Mouse (Mus musculus): ENCODE measurements around the gene Anks3. TPM values are rescaled to one million over a fixed set of nuclear protein-coding genes. Genes with fewer than 3 reads are reported as not detected.

Gene Anks3
- polyA plus RNA-seq, 1 experiment from 2014 or later, result 68.2 TPM

- no peak for ATAC-seq (ENCODE audit: low FRiP score, low read depth)
- H3K27me3 ChIP-seq, result no peaks in the 10 kb centered on the region
- H3K9me3 ChIP-seq, result no peaks in the 10 kb centered on the region
- H3K4me3 ChIP-seq, result no peak overlapping the region
- H3K9ac ChIP-seq (replicated peaks), result no peak overlapping the region
- H3K27ac ChIP-seq (replicated peaks), result no peak overlapping the region
- 81% methylated on average over 4 of the region's 4 CpGs for WGBS
- H3K36me3 ChIP-seq, result no peaks in the 10 kb centered on the region
- no peaks in the 10 kb centered on the region for H3K4me1 ChIP-seq
- no peak overlapping the region for H3K4me2 ChIP-seq (replicated peaks)
Measured at GRCm38 (mm10) chr16:4993276-4993675, 29.3 kb upstream of the Anks3 start.

DNA sequence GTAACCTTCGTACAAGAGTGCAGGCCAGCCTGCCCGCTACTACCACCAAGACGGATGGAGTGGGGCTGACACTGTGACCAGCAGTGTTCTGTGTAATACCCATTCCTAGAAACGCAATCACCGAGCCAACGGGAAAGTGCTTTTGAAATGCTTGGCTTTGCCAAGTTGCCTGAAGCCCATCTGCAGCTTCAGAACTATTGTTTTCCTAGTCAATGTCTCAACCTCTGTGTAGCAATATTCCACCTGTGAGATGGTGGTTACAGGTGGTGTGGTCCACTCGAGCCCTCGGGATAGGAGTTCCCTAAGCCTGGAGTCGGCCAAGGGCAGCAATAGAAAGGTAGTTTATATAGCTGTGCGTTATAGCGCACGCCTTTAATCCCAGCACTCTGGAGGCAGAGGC lies 20.7 kb upstream of the Anks3 start:
- ATAC-seq (ENCODE audit: low FRiP score, low read depth), result no peak
- Histone ChIP-seq H3K27me3 (no peaks in the 10 kb centered on the region), H3K4me2 (replicated peaks) (no peak overlapping the region), H3K4me3 (no peak overlapping the region), H3K9ac (replicated peaks) (no peak overlapping the region), H3K36me3 (no peaks in the 10 kb centered on the region), H3K9me3 (no peaks in the 10 kb centered on the region), H3K27ac (replicated peaks) (no peak overlapping the region), H3K4me1 (no peaks in the 10 kb centered on the region)
- WGBS, result 93% methylated on average over 12 of the region's 12 CpGs

GRCm38 (mm10) chr16:4979755-4980380 lies 15.9 kb upstream of the Anks3 start:
- no peak overlapping the region for H3K4me3 ChIP-seq
- WGBS, result 77% methylated on average over 4 of the region's 4 CpGs
- H3K36me3 ChIP-seq, result no peaks in the 10 kb centered on the region
- no peak overlapping the region for H3K27ac ChIP-seq (replicated peaks)
- no peak overlapping the region for H3K9ac ChIP-seq (replicated peaks)
- ATAC-seq (ENCODE audit: low FRiP score, low read depth), result 0 out of 2 replicates have a peak, but pooled peaks have one; percentile 23
- H3K4me2 ChIP-seq (replicated peaks), result no peak overlapping the region
- no peaks in the 10 kb centered on the region for H3K4me1 ChIP-seq
- no peaks in the 10 kb centered on the region for H3K9me3 ChIP-seq
- H3K27me3 ChIP-seq, result no peaks in the 10 kb centered on the region

DNA sequence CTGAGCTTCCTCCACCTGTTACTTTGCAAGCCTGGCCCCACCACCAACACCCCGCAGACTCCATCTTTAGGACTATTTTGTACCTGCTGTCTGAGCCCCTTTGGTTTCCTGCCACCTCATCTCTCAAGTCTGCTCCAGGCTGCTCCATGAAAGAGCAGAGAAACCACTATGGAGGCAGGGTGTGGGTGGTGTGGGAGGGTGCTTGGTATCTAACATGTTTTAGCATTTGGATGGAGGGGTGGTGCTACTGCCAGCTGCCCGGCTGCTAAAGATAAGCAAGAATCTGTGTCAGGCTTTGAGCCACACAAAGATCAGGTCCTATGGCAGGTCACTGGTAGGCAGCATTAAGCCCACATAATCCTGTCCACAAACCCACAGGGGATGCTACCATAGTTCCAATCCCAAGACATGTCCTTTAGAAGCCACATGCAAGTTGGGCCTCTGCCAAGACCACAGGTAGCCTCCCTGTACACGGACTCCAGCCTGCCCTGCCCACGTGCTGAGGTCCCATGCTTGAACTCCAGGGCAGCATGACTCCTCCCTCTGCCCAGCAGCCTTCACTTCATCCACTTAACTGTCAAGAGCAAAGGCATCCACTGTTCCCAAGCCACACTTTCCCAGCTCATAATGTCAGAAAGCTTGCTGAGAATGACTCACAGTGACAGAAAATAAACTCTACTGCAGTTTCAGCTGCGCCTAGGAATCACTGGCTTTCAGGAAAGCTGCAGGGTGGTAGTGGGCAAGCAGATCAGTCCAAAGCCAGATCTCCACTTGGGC lies 14.5 kb upstream of the Anks3 start:
- H3K4me3 ChIP-seq, result no peak overlapping the region
- H3K4me2 ChIP-seq (replicated peaks), result no peak overlapping the region
- WGBS, result 63% methylated on average over 5 of the region's 5 CpGs
- no peaks in the 10 kb centered on the region for H3K27me3 ChIP-seq
- no peaks in the 10 kb centered on the region for H3K9me3 ChIP-seq
- no peak overlapping the region for H3K27ac ChIP-seq (replicated peaks)
- no peaks in the 10 kb centered on the region for H3K4me1 ChIP-seq
- no peak overlapping the region for H3K9ac ChIP-seq (replicated peaks)
- H3K36me3 ChIP-seq, result no peaks in the 10 kb centered on the region
- ATAC-seq (ENCODE audit: low FRiP score, low read depth), result no peak

GRCm38 (mm10) chr16:4976180-4976579 lies 12.2 kb upstream of the Anks3 start:
- Histone ChIP-seq H3K36me3 (no peaks in the 10 kb centered on the region), H3K27ac (replicated peaks) (no peak overlapping the region), H3K4me1 (no peaks in the 10 kb centered on the region), H3K9me3 (no peaks in the 10 kb centered on the region), H3K27me3 (no peaks in the 10 kb centered on the region), H3K4me3 (no peak overlapping the region), H3K9ac (replicated peaks) (no peak overlapping the region), H3K4me2 (replicated peaks) (no peak overlapping the region)
- WGBS, result 84% methylated on average over 2 of the region's 2 CpGs
- no peak for ATAC-seq (ENCODE audit: low FRiP score, low read depth)

- H3K9me3 ChIP-seq, result no peaks in the 10 kb centered on the region
- no peak for ATAC-seq (ENCODE audit: low FRiP score, low read depth)
- no peak overlapping the region for H3K27ac ChIP-seq (replicated peaks)
- no peak overlapping the region for H3K9ac ChIP-seq (replicated peaks)
- 83% methylated on average over 5 of the region's 5 CpGs for WGBS
- H3K4me1 ChIP-seq, result no peaks in the 10 kb centered on the region
- no peaks in the 10 kb centered on the region for H3K36me3 ChIP-seq
- no peak overlapping the region for H3K4me2 ChIP-seq (replicated peaks)
- H3K4me3 ChIP-seq, result no peak overlapping the region
- no peaks in the 10 kb centered on the region for H3K27me3 ChIP-seq
Measured at GRCm38 (mm10) chr16:4974521-4974920, 10.5 kb upstream of the Anks3 start.

GRCm38 (mm10) chr16:4971626-4972025 lies 7.6 kb upstream of the Anks3 start:
- no peaks in the 10 kb centered on the region for H3K9me3 ChIP-seq
- no peaks in the 10 kb centered on the region for H3K36me3 ChIP-seq
- 88% methylated on average over 4 of the region's 4 CpGs for WGBS
- H3K9ac ChIP-seq (replicated peaks), result no peak overlapping the region
- H3K27me3 ChIP-seq, result no peaks in the 10 kb centered on the region
- no peak for ATAC-seq (ENCODE audit: low FRiP score, low read depth)
- no peak overlapping the region for H3K4me3 ChIP-seq
- no peak overlapping the region for H3K27ac ChIP-seq (replicated peaks)
- no peaks in the 10 kb centered on the region for H3K4me1 ChIP-seq
- no peak overlapping the region for H3K4me2 ChIP-seq (replicated peaks)

DNA sequence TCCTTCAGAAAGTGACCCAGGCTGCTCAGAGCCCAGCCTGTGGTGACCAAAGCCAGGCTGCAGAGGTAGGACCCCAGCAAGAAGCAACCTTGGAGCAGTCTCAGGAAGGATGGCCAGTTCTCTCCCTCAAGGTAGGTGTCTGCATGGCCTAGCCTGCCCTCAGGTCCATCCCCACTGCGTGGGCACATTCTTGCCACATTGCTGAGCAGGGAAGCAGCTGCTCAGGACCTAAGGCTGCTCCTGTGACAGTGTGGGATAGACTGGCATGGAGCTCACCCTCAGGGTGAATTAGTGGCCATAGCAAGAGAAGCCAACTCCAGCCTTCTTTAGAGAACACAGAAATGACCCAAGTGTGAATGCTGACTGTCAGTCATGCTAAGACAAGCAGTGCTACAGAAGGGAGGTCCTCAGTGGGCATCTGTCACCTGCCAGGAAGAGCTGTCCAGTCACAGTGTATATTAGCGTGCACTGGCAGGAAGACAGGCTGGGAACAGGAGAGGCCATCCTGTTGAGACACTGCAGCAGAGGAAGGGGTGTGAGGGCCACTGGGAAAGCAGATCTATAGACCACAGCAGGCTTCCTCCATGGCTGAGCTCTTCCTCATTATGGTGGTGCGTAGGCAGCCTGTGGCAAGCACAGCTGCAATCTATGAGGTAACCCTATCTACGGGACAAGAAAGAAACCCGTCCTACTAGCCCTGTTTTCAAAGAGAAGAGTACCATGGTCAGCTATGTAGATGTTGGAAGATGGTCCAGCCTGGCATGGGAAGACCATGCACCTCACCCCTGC lies 5.2 kb upstream of the Anks3 start:
- Histone ChIP-seq H3K27ac (replicated peaks) (no peak overlapping the region), H3K9me3 (no peaks in the 10 kb centered on the region), H3K4me3 (no peak overlapping the region), H3K27me3 (no peaks in the 10 kb centered on the region), H3K9ac (replicated peaks) (no peak overlapping the region), H3K4me1 (peaks cover 5% of the 10 kb centered on the region; the same call in 1 of the 2 replicates), H3K36me3 (no peaks in the 10 kb centered on the region), H3K4me2 (replicated peaks) (no peak overlapping the region)
- ATAC-seq (ENCODE audit: low FRiP score, low read depth), result no peak
- 87% methylated on average over 5 of the region's 5 CpGs for WGBS

DNA sequence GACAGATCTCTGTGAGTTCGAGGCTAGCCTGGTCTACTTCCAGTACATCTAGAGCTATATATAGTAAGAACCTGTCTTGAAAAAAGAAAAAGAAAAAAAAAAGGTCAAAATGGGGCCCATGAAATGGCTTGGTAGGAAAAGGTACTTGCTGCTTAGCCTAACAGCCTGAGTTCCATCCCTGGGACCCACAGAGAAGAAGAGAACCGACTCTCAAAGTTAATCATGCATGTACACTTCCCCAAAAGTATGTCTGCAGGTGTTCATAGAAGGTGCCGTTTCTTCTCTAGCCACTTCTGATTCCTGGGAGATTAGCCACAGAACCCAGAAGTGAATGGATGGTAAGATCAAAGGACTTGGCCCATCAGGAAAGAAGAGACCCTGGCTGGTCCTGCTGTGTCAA lies 4.4 kb upstream of the Anks3 start:
- WGBS, result 82% methylated on average over 3 of the region's 3 CpGs
- Histone ChIP-seq H3K4me2 (replicated peaks) (no peak overlapping the region), H3K4me3 (no peak overlapping the region), H3K27me3 (no peaks in the 10 kb centered on the region), H3K36me3 (no peaks in the 10 kb centered on the region), H3K9me3 (no peaks in the 10 kb centered on the region), H3K9ac (replicated peaks) (no peak overlapping the region), H3K27ac (replicated peaks) (no peak overlapping the region), H3K4me1 (peaks cover 6% of the 10 kb centered on the region)
- ATAC-seq (ENCODE audit: low FRiP score, low read depth), result no peak

- no peaks in the 10 kb centered on the region for H3K27me3 ChIP-seq
- no peak overlapping the region for H3K27ac ChIP-seq (replicated peaks)
- WGBS, result 86% methylated on average over 8 of the region's 8 CpGs
- no peak overlapping the region; the same call in 1 of the 2 replicates for H3K4me3 ChIP-seq
- no peak for ATAC-seq (ENCODE audit: low FRiP score, low read depth)
- H3K9ac ChIP-seq (replicated peaks), result no peak overlapping the region
- H3K4me2 ChIP-seq (replicated peaks), result peak overlapping the region; percentile 80
- H3K4me1 ChIP-seq, result peaks cover 19% of the 10 kb centered on the region
- no peaks in the 10 kb centered on the region for H3K36me3 ChIP-seq
- H3K9me3 ChIP-seq, result no peaks in the 10 kb centered on the region
Measured at GRCm38 (mm10) chr16:4965392-4966129, 1.6 kb upstream of the Anks3 start.

- peaks cover 19% of the 10 kb centered on the region for H3K4me1 ChIP-seq
- peak overlapping the region; percentile 88 for H3K27ac ChIP-seq (replicated peaks)
- peak overlapping the region; percentile 81 for H3K9ac ChIP-seq (replicated peaks)
- H3K4me3 ChIP-seq, result peak overlapping the region; percentile 95
- H3K4me2 ChIP-seq (replicated peaks), result peak overlapping the region; percentile 80
- peak; percentile 25; the same call in 1 of the 2 replicates for ATAC-seq (ENCODE audit: low FRiP score, low read depth)
- H3K27me3 ChIP-seq, result no peaks in the 10 kb centered on the region
- peaks cover 6% of the 10 kb centered on the region for H3K36me3 ChIP-seq
- no peaks in the 10 kb centered on the region for H3K9me3 ChIP-seq
- WGBS, result 24% methylated on average over 13 of the region's 13 CpGs
Measured at GRCm38 (mm10) chr16:4964731-4965391, 856 bp upstream of the Anks3 start.

Measured in midbrain, embryonic 12.5 days (tissue).